Mouse (Mus musculus) liver, postnatal 0 days (tissue): ENCODE results near the gene Mrpl39.

Experiments used
- CTCF ChIP-seq: sonication (generic); IDR thresholded peaks from 2 replicates; pipeline ENCODE4 v1.5.1; 2016; ENCODE audit warnings: antibody characterized with exemption, low read depth
- EP300 ChIP-seq: IDR thresholded peaks from 2 replicates; pipeline ENCODE4 v1.6.1; 2016; ENCODE audit warnings: antibody characterized with exemption, low read depth, mild to moderate bottlenecking

DNA sequence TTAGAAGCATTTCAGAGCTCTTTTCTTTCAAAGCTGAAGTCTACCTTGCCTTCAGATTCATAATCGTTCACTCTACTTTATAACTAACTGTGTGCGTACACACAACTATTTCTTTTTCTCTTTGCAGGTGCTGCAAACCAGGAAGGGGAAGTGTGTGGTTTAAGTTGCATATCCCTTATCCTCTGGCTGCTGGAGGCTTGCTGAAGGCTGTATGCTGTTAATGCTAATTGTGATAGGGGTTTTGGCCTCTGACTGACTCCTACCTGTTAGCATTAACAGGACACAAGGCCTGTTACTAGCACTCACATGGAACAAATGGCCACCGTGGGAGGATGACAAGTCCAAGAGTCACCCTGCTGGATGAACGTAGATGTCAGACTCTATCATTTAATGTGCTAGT is 21.6 kb downstream of the Mrpl39 start:
- no peak for TF ChIP-seq EP300
- no peak for TF ChIP-seq CTCF
